Mouse (Mus musculus): ENCODE measurements at regions not wholly inside any gene's neighbourhood (a gene's known extent, or its start where the extent isn't known, plus 50 kb on each side); places are given as distances from the start of the nearest gene placed in this dataset.

DNA sequence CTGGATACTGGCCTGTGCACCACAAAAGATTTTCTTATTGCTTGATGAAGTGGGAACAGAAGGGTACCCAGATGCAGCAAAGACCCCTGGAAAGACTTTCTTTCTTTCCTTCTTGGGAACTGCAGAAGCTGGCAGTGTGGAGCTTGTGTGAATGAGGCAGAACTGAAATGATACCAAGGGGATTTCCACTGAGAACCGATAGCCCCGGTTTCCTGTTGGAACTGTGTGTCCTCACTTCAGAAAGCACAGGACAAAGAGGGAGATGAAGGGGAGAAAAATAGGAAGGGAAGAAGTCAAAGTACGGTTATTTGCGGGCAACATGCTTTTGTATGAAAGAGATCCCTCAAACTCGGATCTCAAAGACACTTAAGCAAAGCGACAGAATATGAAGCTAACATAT lies 283.7 kb downstream of the Pten start:
- H3K36me3 ChIP-seq (ENCODE audit: control insufficient read depth, insufficient read depth, low read length) = no peaks in the 10 kb centered on the region
- WGBS = 82% methylated on average over 6 of the region's 6 CpGs
- H3K9ac ChIP-seq (ENCODE audit: low read depth, low read length) = no peak overlapping the region
- no peak overlapping the region for H3K27ac ChIP-seq (ENCODE audit: low read depth, low read length)
- no peak overlapping the region for H3K4me2 ChIP-seq (replicated peaks; ENCODE audit: low read depth, low read length)
- no peaks in the 10 kb centered on the region for H3K27me3 ChIP-seq (ENCODE audit: control insufficient read depth, insufficient read depth, low read length)
- ATAC-seq (ENCODE audit: low FRiP score, low TSS enrichment) = no peak
- H3K9me3 ChIP-seq (ENCODE audit: control insufficient read depth, low read length) = no peaks in the 10 kb centered on the region
- no peaks in the 10 kb centered on the region for H3K4me1 ChIP-seq (ENCODE audit: control insufficient read depth, insufficient read depth, low read length)
- H3K4me3 ChIP-seq (ENCODE audit: low read length) = no peak overlapping the region

DNA sequence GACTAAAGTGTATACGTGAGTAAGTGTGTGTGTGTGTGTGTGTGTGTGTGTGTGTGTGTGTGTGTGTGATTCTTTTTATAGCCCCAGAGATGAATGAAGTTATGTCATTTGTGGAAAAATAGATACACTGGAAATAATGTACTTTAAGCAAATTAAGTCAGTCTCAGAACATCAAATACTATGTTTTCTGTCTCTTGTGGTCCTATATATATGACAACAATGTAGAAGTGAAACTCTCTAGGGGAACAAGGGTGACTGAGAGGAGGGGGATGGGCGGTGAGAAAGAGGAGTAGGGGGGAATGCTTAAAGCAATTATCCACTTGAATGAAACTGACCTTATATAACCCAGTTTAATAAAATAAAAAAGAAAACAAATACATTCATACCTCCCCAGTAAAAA lies 285.5 kb downstream of the Pten start:
- no peak overlapping the region for H3K4me2 ChIP-seq (replicated peaks; ENCODE audit: low read depth, low read length)
- 83% methylated on average over 2 of the region's 2 CpGs for WGBS
- H3K27ac ChIP-seq (ENCODE audit: low read depth, low read length) = no peak overlapping the region
- H3K4me1 ChIP-seq (ENCODE audit: control insufficient read depth, insufficient read depth, low read length) = no peaks in the 10 kb centered on the region
- ATAC-seq (ENCODE audit: low FRiP score, low TSS enrichment) = no peak
- no peaks in the 10 kb centered on the region for H3K9me3 ChIP-seq (ENCODE audit: control insufficient read depth, low read length)
- H3K27me3 ChIP-seq (ENCODE audit: control insufficient read depth, insufficient read depth, low read length) = no peaks in the 10 kb centered on the region
- H3K9ac ChIP-seq (ENCODE audit: low read depth, low read length) = no peak overlapping the region
- H3K4me3 ChIP-seq (ENCODE audit: low read length) = no peak overlapping the region
- H3K36me3 ChIP-seq (ENCODE audit: control insufficient read depth, insufficient read depth, low read length) = no peaks in the 10 kb centered on the region

DNA sequence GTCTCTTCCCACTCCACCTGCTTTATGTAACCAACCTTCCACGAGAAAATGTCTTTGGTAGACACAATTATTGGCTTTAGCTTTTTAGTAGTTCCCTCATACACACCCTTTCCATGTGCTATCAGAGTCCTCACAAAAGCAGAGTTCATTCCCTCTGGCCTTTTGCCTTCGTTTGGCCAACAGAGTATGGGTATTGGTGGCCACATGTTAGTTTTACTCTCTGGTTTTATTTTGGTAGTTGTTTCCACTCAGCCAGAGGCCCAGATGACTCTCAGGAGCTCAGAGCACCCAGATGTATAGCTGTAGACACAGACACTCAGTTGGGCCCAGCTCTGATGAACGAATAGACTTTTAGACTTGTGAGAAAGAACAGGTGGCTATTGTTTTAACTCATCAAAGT lies 286.4 kb downstream of the Pten start:
- 78% methylated on average over 3 of the region's 3 CpGs for WGBS
- no peaks in the 10 kb centered on the region for H3K27me3 ChIP-seq (ENCODE audit: control insufficient read depth, insufficient read depth, low read length)
- no peak overlapping the region for H3K4me3 ChIP-seq (ENCODE audit: low read length)
- H3K36me3 ChIP-seq (ENCODE audit: control insufficient read depth, insufficient read depth, low read length) = no peaks in the 10 kb centered on the region
- no peaks in the 10 kb centered on the region for H3K9me3 ChIP-seq (ENCODE audit: control insufficient read depth, low read length)
- ATAC-seq (ENCODE audit: low FRiP score, low TSS enrichment) = no peak
- H3K4me1 ChIP-seq (ENCODE audit: control insufficient read depth, insufficient read depth, low read length) = no peaks in the 10 kb centered on the region
- no peak overlapping the region for H3K27ac ChIP-seq (ENCODE audit: low read depth, low read length)
- no peak overlapping the region for H3K4me2 ChIP-seq (replicated peaks; ENCODE audit: low read depth, low read length)
- no peak overlapping the region for H3K9ac ChIP-seq (ENCODE audit: low read depth, low read length)

DNA sequence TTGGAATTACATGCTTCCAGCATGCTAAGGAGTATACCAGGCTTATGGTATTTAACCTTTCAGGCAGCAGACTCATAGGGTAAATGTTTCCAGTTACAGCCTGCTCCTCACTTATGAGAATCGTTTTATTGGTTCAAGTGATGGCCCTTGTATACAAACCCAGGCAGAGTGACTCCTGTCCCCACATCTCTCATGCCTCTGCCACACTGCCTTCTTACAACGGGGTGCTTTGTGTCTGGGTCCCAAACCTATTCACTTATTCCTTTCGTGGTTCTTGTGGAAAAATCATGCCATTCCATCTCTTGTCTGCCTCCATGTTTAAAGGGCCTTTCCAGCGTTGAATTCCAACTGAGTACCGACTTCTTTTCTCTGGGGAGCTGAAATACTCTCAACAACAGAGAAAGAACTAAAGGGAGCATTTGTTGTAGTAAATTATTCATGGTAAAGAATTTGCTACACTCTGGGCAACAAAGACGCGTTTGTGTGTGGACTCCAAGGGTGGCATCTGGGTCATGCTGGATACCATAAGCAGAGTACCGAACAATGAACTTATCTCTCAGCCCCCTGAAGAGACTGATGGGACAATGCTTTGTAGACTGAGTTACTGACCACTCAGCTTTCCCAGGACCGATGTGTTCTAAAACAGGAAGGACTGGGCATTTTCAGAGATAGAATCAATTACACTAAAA lies 291.6 kb downstream of the Pten start:
- no peak overlapping the region for H3K27ac ChIP-seq (ENCODE audit: low read depth, low read length)
- no peak overlapping the region for H3K4me3 ChIP-seq (ENCODE audit: low read length)
- H3K9me3 ChIP-seq (ENCODE audit: control insufficient read depth, low read length) = no peaks in the 10 kb centered on the region
- no peak overlapping the region for H3K9ac ChIP-seq (ENCODE audit: low read depth, low read length)
- H3K4me1 ChIP-seq (ENCODE audit: control insufficient read depth, insufficient read depth, low read length) = no peaks in the 10 kb centered on the region
- H3K27me3 ChIP-seq (ENCODE audit: control insufficient read depth, insufficient read depth, low read length) = no peaks in the 10 kb centered on the region
- ATAC-seq (ENCODE audit: low FRiP score, low TSS enrichment) = no peak
- WGBS = 85% methylated on average over 9 of the region's 9 CpGs
- no peak overlapping the region for H3K4me2 ChIP-seq (replicated peaks; ENCODE audit: low read depth, low read length)
- no peaks in the 10 kb centered on the region for H3K36me3 ChIP-seq (ENCODE audit: control insufficient read depth, insufficient read depth, low read length)

DNA sequence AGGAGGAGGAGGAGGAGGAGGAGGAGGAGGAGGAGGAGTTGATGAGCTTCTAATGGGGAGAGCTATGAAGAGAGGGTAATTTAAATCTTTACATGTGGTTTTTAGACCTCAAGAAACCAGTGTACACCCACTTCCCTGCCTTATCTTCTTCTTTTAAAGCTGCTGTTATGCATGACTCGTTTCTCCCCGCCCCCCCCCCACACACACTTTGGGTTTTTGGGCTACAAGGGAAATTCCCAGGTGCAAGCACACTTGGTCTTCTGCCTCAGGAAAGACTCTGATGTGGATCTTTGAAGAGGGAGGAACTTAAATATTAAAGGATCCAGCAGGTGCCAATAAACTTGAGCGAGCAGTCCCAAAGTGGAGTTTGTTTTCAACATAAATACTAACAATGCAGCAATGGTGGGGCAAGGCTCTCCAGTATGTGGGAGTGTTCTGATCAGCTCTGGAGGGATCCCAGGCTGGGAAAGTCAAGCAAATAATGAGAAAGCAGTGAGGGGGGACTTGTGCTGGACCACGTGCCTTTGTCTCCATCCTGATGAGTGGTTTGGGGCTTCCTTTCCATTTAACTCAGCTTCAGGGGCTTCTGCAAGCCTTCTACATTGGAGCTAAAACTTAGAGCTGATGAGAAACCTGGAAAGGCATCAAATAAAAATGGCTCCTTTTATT lies 296.0 kb downstream of the Pten start:
- Histone ChIP-seq H3K4me3 (ENCODE audit: low read length) (no peak overlapping the region), H3K27ac (ENCODE audit: low read depth, low read length) (no peak overlapping the region), H3K4me2 (replicated peaks; ENCODE audit: low read depth, low read length) (no peak overlapping the region), H3K9me3 (ENCODE audit: control insufficient read depth, low read length) (no peaks in the 10 kb centered on the region), H3K36me3 (ENCODE audit: control insufficient read depth, insufficient read depth, low read length) (no peaks in the 10 kb centered on the region), H3K27me3 (ENCODE audit: control insufficient read depth, insufficient read depth, low read length) (no peaks in the 10 kb centered on the region), H3K4me1 (ENCODE audit: control insufficient read depth, insufficient read depth, low read length) (no peaks in the 10 kb centered on the region), H3K9ac (ENCODE audit: low read depth, low read length) (no peak overlapping the region)
- WGBS = 67% methylated on average over 4 of the region's 4 CpGs
- ATAC-seq (ENCODE audit: low FRiP score, low TSS enrichment) = no peak

DNA sequence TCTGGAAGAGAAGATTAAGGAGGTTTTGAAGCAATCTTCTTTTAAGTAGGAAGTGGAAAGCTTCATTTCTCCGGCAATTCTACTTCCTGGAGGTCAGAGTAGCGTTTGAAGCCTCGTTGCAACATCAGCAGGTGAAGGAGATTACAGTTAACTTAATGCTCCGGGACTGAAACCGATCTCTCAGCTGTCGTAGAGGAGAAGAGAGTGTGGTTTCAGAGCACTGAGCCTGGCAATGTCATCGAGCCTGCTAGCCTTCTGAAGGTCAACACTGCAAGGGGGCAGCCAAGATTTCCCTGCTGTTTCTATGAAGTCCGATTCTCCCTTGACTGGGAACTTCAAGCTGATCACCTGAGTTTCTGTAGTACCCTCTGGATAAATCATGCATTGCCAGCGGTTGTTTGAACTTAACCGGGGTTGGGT lies 299.1 kb downstream of the Pten start:
- no peak overlapping the region for H3K9ac ChIP-seq (ENCODE audit: low read depth, low read length)
- H3K4me2 ChIP-seq (replicated peaks; ENCODE audit: low read depth, low read length) = no peak overlapping the region
- H3K4me3 ChIP-seq (ENCODE audit: low read length) = no peak overlapping the region
- no peak for ATAC-seq (ENCODE audit: low FRiP score, low TSS enrichment)
- no peaks in the 10 kb centered on the region for H3K27me3 ChIP-seq (ENCODE audit: control insufficient read depth, insufficient read depth, low read length)
- no peak overlapping the region for H3K27ac ChIP-seq (ENCODE audit: low read depth, low read length)
- no peaks in the 10 kb centered on the region for H3K9me3 ChIP-seq (ENCODE audit: control insufficient read depth, low read length)
- 39% methylated on average over 10 of the region's 10 CpGs for WGBS
- H3K4me1 ChIP-seq (ENCODE audit: control insufficient read depth, insufficient read depth, low read length) = no peaks in the 10 kb centered on the region
- no peaks in the 10 kb centered on the region for H3K36me3 ChIP-seq (ENCODE audit: control insufficient read depth, insufficient read depth, low read length)

DNA sequence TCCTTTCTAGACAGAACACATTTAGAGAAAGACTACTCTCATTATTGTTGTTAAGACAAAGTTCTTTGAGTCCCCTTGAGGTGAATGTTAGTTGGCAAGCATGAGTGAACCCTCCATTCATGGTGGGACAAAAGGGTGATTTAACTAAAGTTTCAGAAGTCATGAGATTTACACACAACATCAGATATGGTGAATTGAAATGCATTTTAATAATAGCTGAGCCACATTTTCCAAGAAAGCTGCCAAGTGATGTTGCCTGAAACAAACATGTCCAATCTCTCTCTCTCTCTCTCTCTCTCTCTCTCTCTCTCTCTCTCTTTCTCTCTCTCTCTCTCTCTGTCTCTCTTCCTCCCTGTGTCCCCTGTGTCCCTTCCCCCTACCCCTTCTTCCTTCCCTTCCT lies 303.7 kb downstream of the Pten start:
- no peak for ATAC-seq (ENCODE audit: low FRiP score, low TSS enrichment)
- no peak overlapping the region for H3K4me3 ChIP-seq (ENCODE audit: low read length)
- no peak overlapping the region for H3K4me2 ChIP-seq (replicated peaks; ENCODE audit: low read depth, low read length)
- no peaks in the 10 kb centered on the region for H3K27me3 ChIP-seq (ENCODE audit: control insufficient read depth, insufficient read depth, low read length)
- H3K9ac ChIP-seq (ENCODE audit: low read depth, low read length) = no peak overlapping the region
- H3K36me3 ChIP-seq (ENCODE audit: control insufficient read depth, insufficient read depth, low read length) = no peaks in the 10 kb centered on the region
- no peaks in the 10 kb centered on the region for H3K9me3 ChIP-seq (ENCODE audit: control insufficient read depth, low read length)
- no peak overlapping the region for H3K27ac ChIP-seq (ENCODE audit: low read depth, low read length)
- H3K4me1 ChIP-seq (ENCODE audit: control insufficient read depth, insufficient read depth, low read length) = no peaks in the 10 kb centered on the region

DNA sequence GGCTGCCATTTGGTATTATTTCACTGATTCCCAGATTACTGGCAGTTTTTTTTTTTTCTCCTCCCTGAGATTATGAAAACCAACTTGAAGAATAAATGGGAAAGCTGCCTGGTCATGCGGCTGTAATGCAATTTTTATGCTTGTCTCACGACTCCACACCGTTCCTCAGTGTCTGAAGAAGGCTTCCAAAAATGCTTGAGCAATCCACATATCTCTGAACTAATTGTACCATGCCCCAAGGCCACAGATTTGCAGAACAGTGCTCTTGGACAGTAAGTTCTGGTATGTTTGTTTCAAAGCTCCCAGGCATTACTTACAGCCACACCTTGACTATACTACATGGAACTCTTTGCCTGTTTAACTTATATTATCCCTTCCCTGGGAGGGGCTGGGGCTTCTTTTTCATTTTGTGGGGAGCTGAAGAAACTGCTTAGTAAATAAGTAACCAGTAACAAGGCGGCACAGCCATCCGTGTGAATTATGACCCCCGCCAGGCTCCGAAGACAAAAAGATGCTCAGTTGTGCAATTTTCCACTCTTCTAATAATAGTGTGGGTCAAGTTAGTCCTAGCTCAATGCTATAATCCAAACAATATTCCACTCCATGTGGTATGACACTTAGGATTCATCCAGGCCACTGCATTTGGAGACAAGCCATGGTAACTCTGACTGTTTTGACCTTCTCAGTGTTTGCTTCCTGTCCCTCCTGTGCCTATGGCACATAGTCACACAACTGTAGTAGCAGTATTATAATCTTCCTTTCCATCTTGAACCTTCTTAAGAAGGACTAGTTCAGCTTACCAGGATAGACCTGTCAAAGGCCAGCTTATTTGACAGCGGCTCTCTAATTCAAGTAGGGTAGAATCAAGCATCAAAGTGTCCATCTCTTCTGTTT lies 305.1 kb downstream of the Pten start:
- Histone ChIP-seq H3K4me3 (ENCODE audit: low read length) (no peak overlapping the region), H3K9ac (ENCODE audit: low read depth, low read length) (no peak overlapping the region), H3K4me2 (replicated peaks; ENCODE audit: low read depth, low read length) (no peak overlapping the region), H3K9me3 (ENCODE audit: control insufficient read depth, low read length) (no peaks in the 10 kb centered on the region), H3K27ac (ENCODE audit: low read depth, low read length) (no peak overlapping the region), H3K27me3 (ENCODE audit: control insufficient read depth, insufficient read depth, low read length) (no peaks in the 10 kb centered on the region), H3K4me1 (ENCODE audit: control insufficient read depth, insufficient read depth, low read length) (no peaks in the 10 kb centered on the region), H3K36me3 (ENCODE audit: control insufficient read depth, insufficient read depth, low read length) (no peaks in the 10 kb centered on the region)
- WGBS = 83% methylated on average over 8 of the region's 8 CpGs
- no peak for ATAC-seq (ENCODE audit: low FRiP score, low TSS enrichment)
